Mouse (Mus musculus) thymus, postnatal 25 days (tissue): ENCODE measurements at regions not wholly inside any gene's neighbourhood (a gene's known extent, or its start where the extent isn't known, plus 50 kb on each side); places are given as distances from the start of the nearest gene placed in this dataset.

Experiments
- DNase-seq: peaks from one replicate; pipeline ENCODE4 v3.0.0; 2022

DNA sequence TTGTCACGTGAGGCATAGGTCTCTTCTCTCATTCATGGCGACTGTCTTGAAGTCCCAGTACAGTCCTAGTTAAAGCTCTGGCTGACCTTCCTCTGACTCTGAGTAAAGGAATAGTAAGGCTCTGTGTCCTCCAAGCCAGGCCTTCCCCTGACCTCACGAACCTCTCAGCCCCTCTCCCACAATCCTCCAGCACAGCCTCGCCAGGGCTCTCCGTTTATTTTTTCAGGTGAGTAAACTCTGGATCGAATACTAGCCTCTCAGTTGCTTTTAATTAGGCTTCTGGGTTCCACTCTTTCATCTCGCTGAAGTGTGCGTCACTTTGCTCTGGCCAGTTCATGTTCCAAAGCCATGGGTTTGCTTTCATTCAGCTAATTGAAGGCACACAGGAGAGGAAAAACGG lies 133.8 kb downstream of the Mylk4 start:
- no peak for DNase-seq

DNA sequence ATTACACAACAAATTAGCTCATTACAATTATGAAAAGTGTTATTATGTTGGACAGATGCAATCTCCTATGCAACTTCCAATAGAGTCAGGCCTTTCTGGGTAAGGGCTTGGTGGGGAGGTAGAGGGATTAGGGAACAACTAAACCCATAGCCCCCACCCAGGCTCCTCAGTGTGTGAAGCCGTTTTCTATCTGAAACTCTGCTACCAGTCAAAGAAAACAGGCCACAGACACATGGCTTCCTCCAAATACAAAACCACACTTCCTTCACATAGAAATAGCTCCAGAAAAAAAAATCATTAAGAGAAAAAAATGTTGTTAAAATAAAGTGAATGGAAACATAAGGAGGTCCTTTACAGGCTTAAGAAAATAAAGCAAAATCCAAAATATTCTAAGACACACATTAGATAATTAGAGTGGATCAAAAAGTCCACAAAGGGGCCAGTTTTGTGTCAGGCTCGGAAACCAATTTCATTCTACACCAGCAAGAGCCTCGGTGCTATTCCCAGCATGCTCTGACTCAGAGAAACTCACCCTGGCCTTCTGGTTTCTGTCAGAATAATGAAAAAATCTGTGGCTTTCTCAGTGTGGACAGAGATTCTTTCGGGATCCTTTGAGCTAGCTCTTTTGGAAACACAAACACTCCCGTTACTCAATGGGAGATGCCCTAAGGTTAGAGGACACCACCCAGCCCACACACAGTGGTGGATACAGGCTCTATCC lies 140.6 kb downstream of the Mylk4 start:
- DNase-seq: no peak

DNA sequence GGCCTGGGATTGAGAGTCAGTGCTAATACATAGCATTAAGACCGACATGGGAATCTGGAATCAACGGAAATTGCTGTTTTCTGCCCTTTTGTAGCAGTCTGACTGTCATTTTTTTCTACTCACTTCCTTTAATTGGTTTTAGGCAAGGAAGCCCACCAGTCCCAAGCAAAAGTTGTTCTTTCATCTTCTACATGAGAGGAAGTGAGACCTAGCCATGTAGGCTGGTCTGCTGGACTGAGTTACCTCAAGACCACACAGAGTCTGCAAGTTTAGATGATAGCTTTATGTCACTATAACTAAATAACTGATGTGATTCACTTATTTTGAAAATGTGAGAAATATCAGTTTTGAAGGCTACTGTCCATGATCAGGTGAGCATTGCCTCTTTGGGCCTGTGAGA lies 142.8 kb downstream of the Mylk4 start:
- no peak for DNase-seq

DNA sequence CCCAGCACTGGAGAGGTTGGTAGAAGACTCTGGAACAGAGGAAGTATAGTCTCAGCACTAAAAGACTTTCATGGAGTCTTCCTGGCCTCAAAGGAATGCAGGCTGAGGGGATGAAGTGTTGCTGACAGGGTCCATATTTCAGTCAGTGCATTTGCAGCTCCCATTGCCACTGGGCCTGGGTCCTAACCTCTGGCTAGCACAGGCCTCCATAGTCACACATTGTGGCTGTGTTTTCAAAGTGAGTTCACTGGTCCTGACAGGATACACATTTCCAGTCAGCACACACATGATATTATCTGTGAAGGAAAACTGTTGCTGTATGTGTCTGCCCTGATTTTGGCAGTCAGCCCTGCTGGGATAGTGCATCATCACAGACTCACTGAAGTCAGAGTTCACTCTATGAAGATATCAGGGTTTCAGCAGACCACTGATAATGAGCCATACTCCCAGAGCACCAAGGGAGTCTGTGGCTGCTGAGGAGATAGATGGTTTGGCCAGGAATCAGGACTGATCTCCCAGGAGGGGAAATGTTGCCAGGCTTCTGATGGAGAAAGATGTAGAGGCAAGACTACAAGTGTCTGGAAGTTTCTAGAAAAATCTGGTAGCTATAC lies 153.5 kb downstream of the Mylk4 start:
- no peak for DNase-seq

DNA sequence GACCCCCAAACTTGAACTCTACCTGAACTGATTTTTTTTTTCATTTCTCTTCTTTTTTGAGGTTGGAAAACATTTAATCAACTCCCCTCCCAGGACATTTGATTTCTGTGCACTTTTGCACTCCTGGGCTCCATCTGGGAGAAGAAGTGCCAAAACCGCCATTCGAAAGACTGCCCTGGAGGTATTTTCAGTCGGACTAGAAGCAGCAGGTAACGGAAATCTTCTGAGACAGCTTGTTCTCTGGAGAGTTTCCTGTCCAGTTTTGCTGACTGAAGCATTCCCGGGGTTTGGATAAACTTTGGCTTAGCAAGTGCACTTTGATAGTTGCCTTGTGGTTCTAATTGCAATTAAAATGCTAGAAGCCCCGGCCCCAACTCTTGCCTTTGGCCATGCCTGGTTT lies 169.8 kb downstream of the Mylk4 start:
- no peak for DNase-seq

DNA sequence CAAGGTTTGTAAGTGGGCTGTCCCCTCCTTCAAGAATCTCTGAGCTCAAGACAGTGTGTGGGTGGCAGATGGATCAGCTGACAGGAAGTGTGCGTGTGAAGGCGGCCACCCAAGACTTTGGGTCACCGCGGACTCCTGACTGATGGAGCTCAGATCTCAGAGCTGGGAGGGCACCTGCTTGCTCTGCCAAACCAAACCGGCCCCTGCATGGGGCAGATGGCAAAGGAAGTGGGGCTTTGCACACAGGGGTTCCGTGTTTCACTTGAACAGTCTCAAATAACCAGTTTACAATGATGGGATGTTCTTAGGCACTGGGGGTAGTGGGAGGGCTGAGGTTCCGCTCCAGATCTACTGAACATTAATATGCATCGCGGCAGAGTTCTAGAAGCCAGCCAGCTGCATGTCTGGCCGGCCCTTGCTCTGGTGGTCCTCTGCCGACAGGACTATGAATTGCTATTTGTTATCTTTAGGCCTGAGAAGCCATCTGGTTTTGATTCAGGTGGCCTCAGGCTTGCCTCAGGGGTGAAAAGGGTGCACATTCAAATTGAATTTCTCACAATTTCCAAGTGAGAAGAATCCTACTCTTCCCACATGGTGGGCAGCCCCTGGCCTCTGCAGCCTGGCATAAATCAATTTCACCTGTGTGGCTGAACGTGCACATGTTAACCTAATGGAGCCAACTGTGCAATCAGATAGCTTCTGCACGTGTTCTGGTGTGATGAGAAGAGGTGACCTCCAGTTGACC lies 172.0 kb downstream of the Mylk4 start:
- DNase-seq: peak; percentile 26

DNA sequence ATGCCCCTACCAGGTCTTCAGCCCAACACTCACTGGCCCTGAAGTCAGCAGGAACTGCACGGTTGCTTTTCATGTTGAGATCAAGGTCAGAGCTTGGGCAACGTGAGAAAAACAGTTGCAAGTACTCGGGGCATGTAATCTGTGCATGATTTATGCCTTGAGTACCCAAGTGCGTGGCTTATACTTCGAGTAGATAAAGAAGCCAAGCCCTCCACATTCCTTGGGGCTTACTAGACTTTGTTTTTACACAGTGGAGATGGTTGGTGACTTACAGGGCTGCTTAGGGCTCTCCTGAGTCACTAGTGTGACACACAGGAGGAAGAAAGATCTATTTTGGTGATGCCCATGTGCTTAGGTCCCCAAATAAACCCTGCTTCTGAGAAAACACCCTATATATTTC lies 172.8 kb downstream of the Mylk4 start:
- DNase-seq: no peak

DNA sequence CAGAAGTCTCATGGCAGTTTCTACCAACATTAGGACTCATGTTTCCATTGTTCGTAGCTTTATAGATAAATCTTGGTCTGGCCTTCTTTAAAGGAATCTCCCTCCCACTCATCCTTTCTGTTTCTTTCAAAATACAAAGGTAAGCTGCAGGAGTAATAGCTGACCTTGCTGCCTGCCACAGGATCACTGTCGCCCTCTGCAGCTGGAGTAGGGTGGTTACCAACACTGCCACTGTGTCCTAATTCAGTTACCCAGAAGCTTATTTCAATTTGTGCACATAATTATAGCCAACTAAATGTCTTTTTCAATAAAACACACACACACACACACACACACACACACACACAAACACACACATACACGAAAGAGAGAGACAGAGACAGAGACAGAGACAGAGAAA lies 175.3 kb downstream of the Mylk4 start:
- DNase-seq: no peak

DNA sequence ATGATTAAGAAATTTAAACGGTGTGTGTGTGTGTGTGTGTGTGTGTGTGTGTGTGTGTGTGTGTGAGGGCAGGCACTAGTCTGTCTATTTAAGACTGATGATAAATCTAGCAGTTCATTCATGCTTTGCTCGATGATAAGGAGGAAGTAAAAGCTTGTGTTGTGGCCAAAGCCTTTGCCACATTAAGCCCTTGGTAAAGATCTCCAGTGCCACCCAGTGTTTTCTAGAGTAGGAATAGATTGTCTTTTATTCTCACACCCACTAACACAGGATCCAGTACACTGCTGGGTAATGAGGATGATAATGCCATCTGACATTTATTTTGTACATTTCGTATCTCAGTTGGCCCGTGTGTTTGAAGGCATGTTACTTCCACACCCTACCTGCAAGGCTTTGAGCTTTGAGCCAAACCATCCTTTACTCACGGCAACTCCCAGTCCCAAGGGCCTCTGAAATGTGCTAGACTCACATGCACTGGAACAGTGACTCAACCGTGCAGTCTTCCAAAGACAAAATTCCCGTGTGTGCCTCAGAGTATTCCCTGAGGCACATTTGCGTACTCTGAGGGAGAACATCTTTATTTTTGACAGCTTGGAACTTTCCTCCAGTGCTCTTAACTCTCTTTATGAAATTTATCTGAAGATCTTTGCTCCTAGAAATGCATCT lies 179.7 kb downstream of the Mylk4 start:
- no peak for DNase-seq

DNA sequence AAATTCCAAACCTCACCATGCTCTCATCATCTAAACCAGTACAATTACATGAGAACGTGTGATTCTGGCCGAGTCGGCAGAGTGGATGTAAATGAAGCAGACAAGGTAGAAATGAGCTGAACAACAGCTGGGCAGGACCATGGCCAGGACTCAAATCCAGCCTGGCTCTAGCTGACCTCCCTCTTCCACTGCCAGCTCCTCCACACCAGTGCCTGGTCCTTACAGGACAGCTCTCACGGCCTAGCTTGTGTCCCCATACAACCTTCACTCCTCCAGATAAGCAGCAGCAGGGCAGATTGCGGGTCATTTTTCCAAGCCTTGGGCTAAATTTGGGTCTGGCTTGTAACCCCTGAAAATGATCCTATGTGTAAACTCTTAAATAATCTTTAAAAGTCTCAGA lies 182.4 kb downstream of the Mylk4 start:
- no peak for DNase-seq

DNA sequence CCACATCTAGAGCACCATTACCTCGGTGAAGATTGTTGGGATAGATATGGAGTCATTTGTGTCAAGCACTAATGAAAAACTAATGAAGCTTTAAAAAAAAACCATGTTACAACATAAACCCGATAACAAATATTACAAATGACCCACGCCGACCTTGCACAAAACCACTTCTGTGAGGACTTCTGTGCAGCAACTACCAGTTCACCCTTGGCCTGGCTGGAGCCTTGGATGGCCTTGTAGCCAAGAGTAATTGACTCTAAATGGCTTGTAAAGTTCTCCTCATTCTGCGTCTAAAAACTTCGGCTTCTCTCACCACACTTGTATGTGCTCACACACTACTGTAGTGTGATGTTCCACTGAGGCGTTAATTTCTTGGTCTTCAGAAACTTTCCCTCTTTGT lies 190.1 kb downstream of the Mylk4 start:
- no peak for DNase-seq

DNA sequence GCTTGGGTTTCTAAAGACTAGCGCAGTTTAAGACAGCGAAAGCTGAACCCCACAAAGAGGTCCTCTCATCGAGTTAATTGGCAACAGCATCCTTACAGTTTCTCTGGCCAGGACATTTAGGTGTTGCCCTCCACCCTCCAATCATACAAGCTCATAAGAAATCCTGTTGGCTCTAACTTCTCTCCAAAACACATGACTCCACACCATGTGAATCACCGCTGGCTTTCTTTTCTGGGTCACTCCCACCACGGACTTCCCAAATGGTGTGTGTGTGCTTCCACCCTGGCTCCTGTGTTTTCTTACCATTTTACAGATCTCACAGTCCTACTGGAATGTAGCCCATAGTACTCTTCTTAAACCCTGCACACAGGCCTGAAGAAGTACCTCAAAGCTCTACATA lies 190.6 kb downstream of the Mylk4 start:
- DNase-seq: no peak

DNA sequence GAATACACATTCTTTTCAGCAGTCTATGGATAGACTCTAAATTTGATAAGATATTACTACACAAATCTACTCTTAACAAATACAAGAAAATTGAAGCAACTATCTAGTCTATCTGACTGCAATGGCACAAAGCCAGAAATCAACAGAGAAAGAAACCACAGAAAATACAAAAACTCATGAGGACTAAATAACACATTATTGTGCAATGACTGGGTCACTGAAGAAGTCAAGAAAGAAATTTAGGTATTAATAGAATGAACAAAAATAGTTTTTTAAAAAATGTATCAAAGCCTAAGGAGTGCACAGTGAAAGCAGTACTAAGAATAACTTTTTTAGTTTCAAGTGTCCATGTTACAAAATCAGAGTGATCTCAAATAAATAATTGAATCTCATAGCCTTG lies 202.2 kb downstream of the Mylk4 start:
- DNase-seq: no peak

DNA sequence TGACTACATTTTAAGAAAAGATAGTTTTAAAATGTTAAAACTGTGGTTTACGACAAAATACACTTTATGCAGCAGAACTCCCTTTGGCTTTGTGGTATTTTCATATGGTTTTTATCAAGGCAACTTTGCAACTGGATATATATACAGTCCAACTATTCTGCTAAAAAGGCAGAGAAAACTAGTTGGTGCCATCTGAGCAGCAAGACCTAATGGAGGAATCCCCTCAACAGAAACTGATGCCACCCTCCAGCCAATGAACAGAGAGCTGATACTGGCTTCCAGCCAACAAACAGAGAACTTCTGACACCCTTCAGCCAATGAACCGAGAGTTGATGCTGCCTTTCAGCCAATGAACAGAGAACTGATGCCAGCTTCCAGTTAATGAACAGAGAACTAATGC lies 215.9 kb downstream of the Mylk4 start:
- no peak for DNase-seq

DNA sequence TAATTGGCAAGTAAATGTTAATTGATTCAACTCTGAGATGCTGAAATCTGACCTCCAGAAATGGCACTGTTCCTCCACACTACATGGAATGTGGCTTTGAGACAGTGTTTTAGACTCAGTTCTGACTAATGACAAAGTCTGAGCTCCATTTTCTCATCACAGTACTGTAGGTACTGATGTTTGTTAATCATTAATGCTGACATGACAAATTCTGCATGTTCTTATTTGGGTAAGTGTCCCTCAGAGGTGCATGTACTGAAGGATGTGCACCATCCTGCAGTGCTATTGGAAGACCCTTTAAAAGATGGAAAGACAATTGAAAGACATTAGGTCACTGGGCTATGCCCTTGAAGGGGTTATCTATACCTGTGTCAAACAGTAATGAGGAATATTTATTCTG lies 222.1 kb upstream of the Gmds start:
- DNase-seq: no peak

DNA sequence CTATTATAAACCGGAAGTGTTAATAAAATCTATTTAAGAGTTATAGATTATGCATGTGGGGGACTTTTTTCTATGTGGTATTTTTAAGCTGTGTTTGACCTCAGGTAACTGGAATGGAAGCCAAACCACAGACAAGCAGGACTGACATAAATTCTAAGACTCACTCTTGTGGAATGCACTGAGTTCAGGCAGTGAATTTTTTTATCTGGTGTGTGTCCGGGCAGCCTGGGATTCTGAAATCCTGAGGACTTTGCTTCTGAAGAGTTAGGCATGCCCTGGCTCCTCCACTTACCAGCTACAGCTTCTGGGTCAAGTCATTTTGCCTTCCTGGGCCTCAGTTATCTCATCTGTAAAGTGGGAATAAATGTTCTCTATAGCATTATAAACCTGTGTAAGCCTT lies 217.9 kb upstream of the Gmds start:
- no peak for DNase-seq

DNA sequence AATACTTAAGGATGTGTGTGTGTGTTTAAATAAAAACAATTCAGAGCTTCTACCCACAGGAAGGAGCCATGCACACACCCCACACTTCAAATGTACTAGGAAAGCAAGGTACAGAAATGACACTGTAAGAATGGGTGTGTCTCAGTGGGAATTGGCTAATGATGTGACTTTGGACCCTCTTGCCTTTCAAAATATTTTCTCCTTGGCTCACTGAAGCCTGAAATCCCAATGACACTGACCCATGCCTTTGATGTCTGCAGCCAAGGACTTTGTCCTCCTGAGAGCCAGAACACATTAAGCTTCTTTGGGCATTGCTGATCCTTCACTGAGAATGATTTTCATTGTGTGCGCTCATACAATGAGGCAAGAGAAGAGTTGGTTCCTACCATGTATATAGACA lies 216.5 kb upstream of the Gmds start:
- no peak for DNase-seq

DNA sequence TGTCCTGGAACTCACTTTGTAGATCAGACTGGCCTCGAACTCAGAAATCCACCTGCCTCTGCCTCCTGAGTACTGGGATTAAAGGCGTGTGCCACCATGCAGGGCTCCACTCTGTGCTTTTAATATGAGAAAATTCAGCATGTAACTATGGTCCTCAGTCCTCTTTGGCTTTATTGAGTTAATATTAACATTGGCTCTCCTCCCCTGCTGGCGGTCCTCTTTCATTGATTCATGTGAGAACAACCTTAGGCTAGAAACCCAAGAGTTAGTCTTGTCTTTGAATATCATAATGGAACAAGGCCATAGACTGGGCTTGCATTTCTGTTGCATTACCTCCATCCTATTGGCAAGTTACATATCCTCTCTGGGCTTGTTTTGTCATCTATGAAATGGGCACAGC lies 216.1 kb upstream of the Gmds start:
- DNase-seq: no peak

DNA sequence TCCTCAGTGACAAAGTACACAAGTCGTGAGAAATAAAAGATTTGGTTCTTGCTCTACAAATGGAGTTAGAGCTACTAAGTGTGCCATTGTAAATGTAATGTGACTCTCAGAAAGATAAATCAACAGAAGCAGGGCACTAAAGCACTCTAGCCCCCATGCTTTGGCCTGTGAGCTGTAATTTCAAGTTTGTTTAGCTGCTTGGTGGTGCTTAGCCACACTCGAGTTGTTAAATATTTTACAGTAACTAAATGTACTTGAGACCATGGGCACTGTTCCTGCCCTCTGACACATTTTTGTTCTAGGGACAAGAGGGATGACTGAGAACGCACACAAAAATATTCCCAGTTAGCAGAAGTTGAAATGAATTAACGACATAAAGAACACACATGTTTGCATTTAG lies 214.6 kb upstream of the Gmds start:
- DNase-seq: no peak

DNA sequence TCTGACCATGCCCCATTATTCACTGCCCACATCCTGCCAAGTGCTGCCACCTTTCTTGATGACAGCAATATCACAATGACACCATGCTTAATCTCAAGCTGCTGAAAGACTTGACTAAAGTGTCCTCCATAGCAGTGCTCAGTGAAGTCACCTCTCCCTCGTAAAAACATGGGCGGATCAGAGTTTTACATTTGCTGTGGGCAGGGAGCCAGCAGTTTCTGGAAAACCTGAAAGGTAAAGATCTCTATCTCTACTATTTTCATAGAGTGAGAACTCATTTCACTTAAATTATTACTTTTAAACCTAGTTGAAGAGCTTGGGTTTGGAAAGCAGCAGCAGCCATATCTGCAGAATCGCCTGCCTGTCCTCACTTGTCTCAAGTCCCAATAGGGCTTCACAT lies 211.6 kb upstream of the Gmds start:
- DNase-seq: no peak

DNA sequence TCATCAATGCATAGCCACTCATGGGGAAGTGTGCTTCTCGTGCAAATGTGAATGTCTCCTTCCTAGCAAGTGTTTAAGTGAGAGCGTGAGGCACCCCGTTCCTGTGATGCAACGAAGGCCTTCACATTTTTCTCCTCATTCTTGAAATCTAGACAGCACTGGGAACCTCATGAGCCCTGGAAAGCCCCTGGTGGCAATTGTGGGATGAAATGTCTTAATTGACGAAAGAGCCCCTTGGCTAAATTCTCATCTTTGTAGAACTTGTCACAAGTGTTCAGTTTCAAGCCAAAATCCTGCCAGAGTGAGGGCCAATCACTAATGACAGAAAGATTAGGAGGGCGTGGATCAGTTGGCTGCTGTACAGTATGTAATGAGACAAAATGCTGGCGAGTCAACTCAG lies 208.6 kb upstream of the Gmds start:
- DNase-seq: no peak

DNA sequence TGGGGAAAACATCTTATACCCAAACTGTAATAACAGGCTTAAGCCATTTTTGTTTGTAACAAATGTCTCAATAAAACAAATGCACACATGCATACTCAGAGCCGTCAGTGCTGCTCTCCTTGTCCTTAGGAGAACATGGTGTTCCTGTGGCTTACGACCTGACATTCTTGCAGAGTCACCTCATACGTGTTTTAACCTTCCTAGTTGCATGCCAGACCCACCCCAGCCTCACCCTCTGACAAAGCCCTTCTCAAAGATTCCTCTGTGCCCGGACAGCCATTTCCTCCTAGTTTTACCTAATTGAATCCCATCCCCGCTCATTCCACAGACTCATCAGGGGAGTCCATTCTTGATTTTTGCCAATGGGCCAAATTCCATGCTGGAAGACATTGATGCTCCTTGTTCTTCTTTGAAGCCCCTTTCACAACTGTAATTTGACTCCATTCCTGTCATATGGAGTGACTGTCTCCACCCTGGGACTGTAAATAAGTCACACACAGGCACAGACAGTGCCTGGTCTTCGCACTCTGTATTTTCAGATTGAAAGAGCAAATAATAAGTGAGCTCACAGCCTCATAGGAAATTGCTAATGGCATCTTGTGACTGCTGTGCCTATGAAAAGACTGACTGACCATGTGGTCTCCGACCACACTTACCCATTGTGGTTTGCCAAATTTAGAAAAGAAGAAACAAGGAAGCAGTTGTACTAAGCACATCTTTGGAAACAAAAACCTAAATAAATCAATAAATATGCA lies 206.6 kb upstream of the Gmds start:
- DNase-seq: no peak

DNA sequence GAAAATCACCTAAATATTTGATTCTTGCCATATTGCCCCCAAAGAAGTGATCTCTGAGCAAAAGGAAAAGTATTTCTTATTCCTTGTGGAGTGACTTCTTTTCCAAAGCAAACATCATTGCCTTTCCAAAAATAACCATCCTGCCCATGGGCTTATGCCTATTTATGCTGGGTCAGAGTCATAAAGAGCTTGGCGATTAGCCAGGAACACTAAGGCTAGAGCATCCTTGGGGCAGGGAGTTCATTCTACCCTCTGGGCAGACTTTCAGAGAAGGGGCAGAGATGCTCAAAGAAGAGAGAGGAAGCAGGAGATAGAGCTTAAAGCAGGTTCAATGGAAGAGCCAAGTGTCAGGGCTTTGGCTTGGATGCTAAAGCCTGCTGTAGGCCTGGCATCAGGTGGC lies 203.1 kb upstream of the Gmds start:
- DNase-seq: no peak
